Comparison of ENCODE assay signal across 25 mouse cellular contexts in the genomic region with DNA sequence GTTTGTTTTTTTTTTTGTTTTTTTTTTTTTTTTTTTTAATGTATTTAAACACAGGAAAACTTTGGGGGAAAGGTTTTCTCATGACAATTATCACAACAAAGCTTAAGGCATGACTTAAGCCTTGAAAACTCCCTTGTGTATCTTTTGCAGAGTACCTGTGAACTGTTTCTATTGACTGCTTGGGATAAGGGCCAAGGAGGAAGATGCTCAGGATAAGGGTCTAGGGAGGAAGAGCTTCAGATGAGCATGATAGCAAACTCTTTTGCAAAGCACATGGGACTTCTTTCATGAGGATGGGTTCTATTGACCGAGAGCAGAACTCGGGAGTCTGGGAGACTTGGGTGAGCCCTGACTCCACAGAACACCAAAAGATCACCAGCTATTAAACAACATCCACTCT. TPM values are rescaled to one million over a fixed set of nuclear protein-coding genes. Genes with fewer than 3 reads are reported as not detected.
A peak's percentile ranks its signal among the peaks of the same experiment; 100 is the strongest.
DNase-seq lines count a peak whose midpoint lies in the region; ATAC-seq lines count a peak whose summit lies in the region.
"Had no signal": no experiment of that assay in that cellular context is flagged by ENCODE, and none has a peak within 500 bp of the region (broad histone marks: within the 10 kb centered on the region; RNA-seq: fewer than 3 reads in every experiment).

No protein-coding gene starts in this region.

- H3K27ac ChIP-seq in intestine, embryonic 16.5 days (ENCODE audit: low read length): no peak overlapping the region
- no peak overlapping the region for H3K27ac ChIP-seq in intestine, embryonic 15.5 days
- H3K27ac ChIP-seq in liver, embryonic 13.5 days: peak overlapping the region; percentile 86
- peak overlapping the region; percentile 91 for H3K27ac ChIP-seq in liver, embryonic 16.5 days (ENCODE audit: low read length)
- H3K27ac ChIP-seq in kidney, embryonic 15.5 days: no peak overlapping the region
- H3K27ac ChIP-seq: embryonic facial prominence, embryonic 10.5 days; embryonic facial prominence, embryonic 13.5 days; forebrain, embryonic 12.5 days; forebrain, embryonic 15.5 days; heart, embryonic 10.5 days; heart, embryonic 13.5 days; hindbrain, embryonic 14.5 days had no signal

- no peaks in the 10 kb centered on the region for H3K27me3 ChIP-seq in intestine, embryonic 16.5 days (replicated peaks; ENCODE audit: control insufficient read depth, insufficient read depth, low read length)
- no peaks in the 10 kb centered on the region for H3K27me3 ChIP-seq in intestine, embryonic 15.5 days (replicated peaks)
- H3K27me3 ChIP-seq in liver, embryonic 13.5 days: no peaks in the 10 kb centered on the region
- H3K27me3 ChIP-seq in liver, embryonic 16.5 days (ENCODE audit: control insufficient read depth, insufficient read depth, low read depth, low read length): no peaks in the 10 kb centered on the region
- H3K27me3 ChIP-seq in kidney, embryonic 15.5 days: no peaks in the 10 kb centered on the region
- H3K27me3 ChIP-seq: embryonic facial prominence, embryonic 13.5 days; forebrain, embryonic 12.5 days; forebrain, embryonic 15.5 days; heart, embryonic 13.5 days; Patski had no signal

- WGBS in intestine, embryonic 16.5 days: 83% methylated on average over 2 of the region's 2 CpGs
- WGBS in intestine, embryonic 15.5 days: 85% methylated on average over 2 of the region's 2 CpGs
- WGBS in liver, embryonic 13.5 days (ENCODE audit: insufficient replicate concordance): 46% methylated on average over 2 of the region's 2 CpGs
- WGBS in liver, embryonic 16.5 days (ENCODE audit: insufficient replicate concordance): 32% methylated on average over 2 of the region's 2 CpGs
- WGBS in kidney, embryonic 15.5 days: 91% methylated on average over 2 of the region's 2 CpGs

- no peak for DNase-seq in liver, embryonic 13.5 days
- no peak for DNase-seq in kidney, postnatal 14 days
- no peak for DNase-seq in spleen, postnatal 14 days (ENCODE audit: low spot score in 2 of 2)
- DNase-seq: adrenal gland, postnatal 10 days; adrenal gland, postnatal 36 days; cerebellum, adult 2 months; cerebellum, adult 9-11 months; cerebellum, postnatal 25 days; gastrocnemius, postnatal 25 days; heart, adult 18-20 months; heart, postnatal 14 days; heart, postnatal 4 days had no signal

- peak; percentile 9; the same call in 1 of the 2 replicates for ATAC-seq in intestine, embryonic 16.5 days
- no peak for ATAC-seq in intestine, embryonic 15.5 days
- peak; percentile 63 for ATAC-seq in liver, embryonic 13.5 days (ENCODE audit: low read depth)
- peak; percentile 32 for ATAC-seq in liver, embryonic 16.5 days (ENCODE audit: low read depth)
- no peak for ATAC-seq in kidney, embryonic 15.5 days (replicated peaks; ENCODE audit: low FRiP score)
- ATAC-seq: forebrain, embryonic 15.5 days; Patski had no signal

- H3K9ac ChIP-seq in intestine, embryonic 16.5 days (ENCODE audit: low read depth, low read length): no peak overlapping the region
- no peak overlapping the region for H3K9ac ChIP-seq in intestine, embryonic 15.5 days
- H3K9ac ChIP-seq in liver, embryonic 13.5 days: 0 out of 2 replicates have a peak overlapping the region, but pooled peaks have one; percentile 33
- H3K9ac ChIP-seq in liver, embryonic 16.5 days (ENCODE audit: low read depth, low read length): no peak overlapping the region; the same call in 1 of the 2 replicates
- H3K9ac ChIP-seq in kidney, embryonic 15.5 days: no peak overlapping the region
- H3K9ac ChIP-seq: embryonic facial prominence, embryonic 13.5 days; forebrain, embryonic 12.5 days; forebrain, embryonic 15.5 days; heart, embryonic 13.5 days; hindbrain, embryonic 14.5 days had no signal

- no peak overlapping the region for H3K4me2 ChIP-seq in intestine, embryonic 16.5 days (ENCODE audit: low read depth, low read length)
- no peak overlapping the region for H3K4me2 ChIP-seq in intestine, embryonic 15.5 days (replicated peaks)
- H3K4me2 ChIP-seq in liver, embryonic 13.5 days: peak overlapping the region; percentile 46
- H3K4me2 ChIP-seq in liver, embryonic 16.5 days (ENCODE audit: low read depth, low read length): peak overlapping the region; percentile 52; the same call in 1 of the 2 replicates
- H3K4me2 ChIP-seq in kidney, embryonic 15.5 days: no peak overlapping the region
- H3K4me2 ChIP-seq: embryonic facial prominence, embryonic 13.5 days; forebrain, embryonic 12.5 days; forebrain, embryonic 15.5 days; heart, embryonic 13.5 days; hindbrain, embryonic 14.5 days had no signal

- no peaks in the 10 kb centered on the region for H3K9me3 ChIP-seq in intestine, embryonic 16.5 days (ENCODE audit: control insufficient read depth, low read length)
- H3K9me3 ChIP-seq in intestine, embryonic 15.5 days: no peaks in the 10 kb centered on the region
- no peaks in the 10 kb centered on the region for H3K9me3 ChIP-seq in liver, embryonic 13.5 days (replicated peaks)
- no peaks in the 10 kb centered on the region for H3K9me3 ChIP-seq in liver, embryonic 16.5 days (replicated peaks; ENCODE audit: control insufficient read depth, low read length)
- no peaks in the 10 kb centered on the region for H3K9me3 ChIP-seq in kidney, embryonic 15.5 days (replicated peaks)
- H3K9me3 ChIP-seq: embryonic facial prominence, embryonic 10.5 days; embryonic facial prominence, embryonic 13.5 days; forebrain, embryonic 12.5 days; forebrain, embryonic 15.5 days; heart, embryonic 10.5 days; heart, embryonic 13.5 days had no signal

- H3K4me1 ChIP-seq in intestine, embryonic 16.5 days (ENCODE audit: control insufficient read depth, insufficient read depth, low read length): no peaks in the 10 kb centered on the region
- no peaks in the 10 kb centered on the region for H3K4me1 ChIP-seq in intestine, embryonic 15.5 days (replicated peaks)
- peaks cover 51% of the 10 kb centered on the region for H3K4me1 ChIP-seq in liver, embryonic 13.5 days (replicated peaks)
- peaks cover 19% of the 10 kb centered on the region for H3K4me1 ChIP-seq in liver, embryonic 16.5 days (ENCODE audit: control insufficient read depth, low read depth, low read length)
- no peaks in the 10 kb centered on the region for H3K4me1 ChIP-seq in kidney, embryonic 15.5 days
- H3K4me1 ChIP-seq: embryonic facial prominence, embryonic 10.5 days; embryonic facial prominence, embryonic 13.5 days; forebrain, embryonic 12.5 days; forebrain, embryonic 15.5 days; heart, embryonic 10.5 days; heart, embryonic 13.5 days had no signal

- H3K36me3 ChIP-seq in intestine, embryonic 16.5 days (ENCODE audit: control insufficient read depth, insufficient read depth, low read length): no peaks in the 10 kb centered on the region
- no peaks in the 10 kb centered on the region for H3K36me3 ChIP-seq in intestine, embryonic 15.5 days
- H3K36me3 ChIP-seq in liver, embryonic 13.5 days: no peaks in the 10 kb centered on the region
- no peaks in the 10 kb centered on the region for H3K36me3 ChIP-seq in liver, embryonic 16.5 days (ENCODE audit: control insufficient read depth, insufficient read depth)
- no peaks in the 10 kb centered on the region for H3K36me3 ChIP-seq in kidney, embryonic 15.5 days
- H3K36me3 ChIP-seq: embryonic facial prominence, embryonic 10.5 days; embryonic facial prominence, embryonic 13.5 days; forebrain, embryonic 12.5 days; forebrain, embryonic 15.5 days; heart, embryonic 10.5 days; heart, embryonic 13.5 days had no signal

- no peak overlapping the region for H3K4me3 ChIP-seq in intestine, embryonic 16.5 days (ENCODE audit: low read length)
- no peak overlapping the region for H3K4me3 ChIP-seq in intestine, embryonic 15.5 days (replicated peaks)
- no peak overlapping the region for H3K4me3 ChIP-seq in liver, embryonic 13.5 days (replicated peaks)
- H3K4me3 ChIP-seq in liver, embryonic 16.5 days (ENCODE audit: low read depth, low read length): no peak overlapping the region
- no peak overlapping the region for H3K4me3 ChIP-seq in kidney, embryonic 15.5 days (replicated peaks)
- H3K4me3 ChIP-seq: embryonic facial prominence, embryonic 10.5 days; embryonic facial prominence, embryonic 13.5 days; erythroblast, embryonic 14.5 days; forebrain, embryonic 12.5 days; forebrain, embryonic 15.5 days; heart, embryonic 10.5 days; heart, embryonic 13.5 days had no signal

RNA-seq across cellular contexts. Expression of gene Wdr38, which starts 27.6 kb away (rescaled TPM):
- 1.4 and 1.7 TPM in 2 replicates for polyA plus RNA-seq in intestine, embryonic 16.5 days (2015; fragmentation: Nextera tagmentation; extraction: Ambion mirVana)
- polyA plus RNA-seq in intestine, embryonic 15.5 days (2015; fragmentation: Nextera tagmentation; extraction: Ambion mirVana): 1.3 and 1.4 TPM in 2 replicates
- polyA plus RNA-seq in liver, embryonic 13.5 days (2015; fragmentation: Nextera tagmentation; extraction: Ambion mirVana): 0.66 and 0.76 TPM in 2 replicates
- 0.70 and 0.85 TPM in 2 replicates for polyA plus RNA-seq in liver, embryonic 16.5 days (2015; fragmentation: Nextera tagmentation; extraction: Ambion mirVana)
- 1.9 and 2.1 TPM in 2 replicates for polyA plus RNA-seq in kidney, embryonic 15.5 days (2015; fragmentation: Nextera tagmentation; extraction: Ambion mirVana)
- polyA plus RNA-seq: erythroblast, embryonic 14.5 days had no signal

RNA-seq across cellular contexts. Expression of gene Arpc5l, which starts 35.5 kb away (rescaled TPM):
- 84.0 and 92.7 TPM in 2 replicates for polyA plus RNA-seq in intestine, embryonic 16.5 days (2015; fragmentation: Nextera tagmentation; extraction: Ambion mirVana)
- 107 and 111 TPM in 2 replicates for polyA plus RNA-seq in intestine, embryonic 15.5 days (2015; fragmentation: Nextera tagmentation; extraction: Ambion mirVana)
- polyA plus RNA-seq in liver, embryonic 13.5 days (2015; fragmentation: Nextera tagmentation; extraction: Ambion mirVana): 74.0 and 76.6 TPM in 2 replicates
- polyA plus RNA-seq in liver, embryonic 16.5 days (2015; fragmentation: Nextera tagmentation; extraction: Ambion mirVana): 45.8 and 48.6 TPM in 2 replicates
- polyA plus RNA-seq in kidney, embryonic 15.5 days (2015; fragmentation: Nextera tagmentation; extraction: Ambion mirVana): 131 and 132 TPM in 2 replicates

RNA-seq across cellular contexts. Expression of gene Rpl35, which starts 35.8 kb away (rescaled TPM):
- polyA plus RNA-seq in intestine, embryonic 16.5 days (2015; fragmentation: Nextera tagmentation; extraction: Ambion mirVana): 800 and 859 TPM in 2 replicates
- 888 and 1,051 TPM in 2 replicates for polyA plus RNA-seq in intestine, embryonic 15.5 days (2015; fragmentation: Nextera tagmentation; extraction: Ambion mirVana)
- polyA plus RNA-seq in liver, embryonic 13.5 days (2015; fragmentation: Nextera tagmentation; extraction: Ambion mirVana): 845 and 923 TPM in 2 replicates
- 456 and 532 TPM in 2 replicates for polyA plus RNA-seq in liver, embryonic 16.5 days (2015; fragmentation: Nextera tagmentation; extraction: Ambion mirVana)
- 1,044 and 1,085 TPM in 2 replicates for polyA plus RNA-seq in kidney, embryonic 15.5 days (2015; fragmentation: Nextera tagmentation; extraction: Ambion mirVana)

RNA-seq across cellular contexts. Expression of gene Olfml2a, which starts 37.9 kb away (rescaled TPM):
- 1.8 and 2.1 TPM in 2 replicates for polyA plus RNA-seq in intestine, embryonic 16.5 days (2015; fragmentation: Nextera tagmentation; extraction: Ambion mirVana)
- 2.3 and 2.5 TPM in 2 replicates for polyA plus RNA-seq in intestine, embryonic 15.5 days (2015; fragmentation: Nextera tagmentation; extraction: Ambion mirVana)
- 0.08 and 0.12 TPM in 2 replicates for polyA plus RNA-seq in liver, embryonic 13.5 days (2015; fragmentation: Nextera tagmentation; extraction: Ambion mirVana)
- polyA plus RNA-seq in liver, embryonic 16.5 days (2015; fragmentation: Nextera tagmentation; extraction: Ambion mirVana): 0.15 and 0.19 TPM in 2 replicates
- 4.1 and 4.9 TPM in 2 replicates for polyA plus RNA-seq in kidney, embryonic 15.5 days (2015; fragmentation: Nextera tagmentation; extraction: Ambion mirVana)

RNA-seq across cellular contexts. Expression of gene Nr6a1, which starts 42.2 kb away (rescaled TPM):
- 1.4 and 1.7 TPM in 2 replicates for polyA plus RNA-seq in intestine, embryonic 16.5 days (2015; fragmentation: Nextera tagmentation; extraction: Ambion mirVana)
- polyA plus RNA-seq in intestine, embryonic 15.5 days (2015; fragmentation: Nextera tagmentation; extraction: Ambion mirVana): 1.7 and 1.9 TPM in 2 replicates
- 0.83 and 1.4 TPM in 2 replicates for polyA plus RNA-seq in liver, embryonic 13.5 days (2015; fragmentation: Nextera tagmentation; extraction: Ambion mirVana)
- 0.79 and 0.94 TPM in 2 replicates for polyA plus RNA-seq in liver, embryonic 16.5 days (2015; fragmentation: Nextera tagmentation; extraction: Ambion mirVana)
- polyA plus RNA-seq in kidney, embryonic 15.5 days (2015; fragmentation: Nextera tagmentation; extraction: Ambion mirVana): 1.1 and 1.2 TPM in 2 replicates
- polyA plus RNA-seq: erythroblast, embryonic 14.5 days had no signal

Comparison
In these comparisons a context has a peak if more than half of its experiments do, and no peak if none do; other contexts are left out.
1. ATAC-seq: peak in intestine, embryonic 16.5 days (single experiment), liver, embryonic 13.5 days (single experiment) and liver, embryonic 16.5 days (single experiment); none in intestine, embryonic 15.5 days (single experiment) and kidney, embryonic 15.5 days (single experiment).
2. H3K27ac ChIP-seq: peak in liver, embryonic 13.5 days (single experiment) and liver, embryonic 16.5 days (single experiment); none in intestine, embryonic 16.5 days (single experiment), intestine, embryonic 15.5 days (single experiment) and kidney, embryonic 15.5 days (single experiment).
3. H3K4me2 ChIP-seq: peak in liver, embryonic 13.5 days (single experiment) and liver, embryonic 16.5 days (single experiment); none in intestine, embryonic 16.5 days (single experiment), intestine, embryonic 15.5 days (single experiment) and kidney, embryonic 15.5 days (single experiment).